In genomic region chr17:53567346-53568101, GRCm38 (mm10) we compare ENCODE assay signal across 8 mouse cellular contexts. TPM values are rescaled to one million over a fixed set of nuclear protein-coding genes. Genes with fewer than 3 reads are reported as not detected.
DNase-seq lines count a peak whose midpoint lies in the region; ATAC-seq and TF ChIP-seq lines count a peak whose summit lies in the region.

No protein-coding gene starts in this region.

- H3K4me1 ChIP-seq in hindbrain, postnatal 0 days (ENCODE audit: insufficient read depth, low read length) = peaks cover 12% of the 10 kb centered on the region
- H3K4me1 ChIP-seq in limb, embryonic 12.5 days (replicated peaks) = peaks cover 21% of the 10 kb centered on the region
- H3K4me1 ChIP-seq in midbrain, embryonic 13.5 days (replicated peaks) = peaks cover 30% of the 10 kb centered on the region

- peak overlapping the region; percentile 86 for H3K4me2 ChIP-seq in hindbrain, postnatal 0 days (ENCODE audit: low read depth, low read length)
- H3K4me2 ChIP-seq in limb, embryonic 12.5 days = peak overlapping the region; percentile 98
- H3K4me2 ChIP-seq in midbrain, embryonic 13.5 days (replicated peaks) = peak overlapping the region; percentile 93

- peak overlapping the region; percentile 90 for H3K4me3 ChIP-seq in hindbrain, postnatal 0 days (ENCODE audit: low read length)
- H3K4me3 ChIP-seq in limb, embryonic 12.5 days (replicated peaks) = peak overlapping the region; percentile 88
- peak overlapping the region; percentile 86 for H3K4me3 ChIP-seq in midbrain, embryonic 13.5 days (replicated peaks)

- peak; percentile 64 for DNase-seq in ZHBTc4 (ENCODE audit: low read depth, low spot score)
- peak; percentile 75 for DNase-seq in cerebellum, adult 9-10 months
- peak; percentile 24 to 26 for DNase-seq in frontal cortex, postnatal 36 days (ENCODE audit: low spot score in 2 of 2)
- peak; percentile 61 for DNase-seq in hindbrain, postnatal 0 days (ENCODE audit: low spot score)
- peak; percentile 69 to 85 for DNase-seq in spleen, postnatal 10 days (ENCODE audit: low spot score in 2 of 2)

- ATAC-seq in hindbrain, postnatal 0 days = peak; percentile 68
- ATAC-seq in limb, embryonic 12.5 days (ENCODE audit: insufficient number of reproducible peaks, insufficient read depth, low FRiP score, low TSS enrichment, low read depth) = peak; percentile 60
- ATAC-seq in midbrain, embryonic 13.5 days = peak; percentile 75
- no peak; the same call in 1 of the 2 replicates for ATAC-seq in granulocyte monocyte progenitor cell, adult 5-6 weeks (replicated peaks; ENCODE audit: poor library complexity, severe bottlenecking)

- under 1% methylated on average over 44 of the region's 67 CpGs for WGBS in hindbrain, postnatal 0 days
- under 1% methylated on average over 54 of the region's 67 CpGs for WGBS in limb, embryonic 12.5 days
- WGBS in midbrain, embryonic 13.5 days = under 1% methylated on average over 65 of the region's 67 CpGs

- H3K27ac ChIP-seq in hindbrain, postnatal 0 days = peak overlapping the region; percentile 97
- H3K27ac ChIP-seq in limb, embryonic 12.5 days = peak overlapping the region; percentile 87
- peak overlapping the region; percentile 97 for H3K27ac ChIP-seq in midbrain, embryonic 13.5 days

- TF ChIP-seq CTCF in hindbrain, postnatal 0 days (IDR thresholded peaks at IDR 0.05; ENCODE audit: low read depth) = peak; percentile 29

- no peaks in the 10 kb centered on the region for H3K9me3 ChIP-seq in hindbrain, postnatal 0 days (ENCODE audit: low read length)
- no peaks in the 10 kb centered on the region for H3K9me3 ChIP-seq in limb, embryonic 12.5 days
- no peaks in the 10 kb centered on the region for H3K9me3 ChIP-seq in midbrain, embryonic 13.5 days

- no peaks in the 10 kb centered on the region for H3K27me3 ChIP-seq in hindbrain, postnatal 0 days (ENCODE audit: insufficient read depth, low read length)
- H3K27me3 ChIP-seq in limb, embryonic 12.5 days = no peaks in the 10 kb centered on the region
- no peaks in the 10 kb centered on the region for H3K27me3 ChIP-seq in midbrain, embryonic 13.5 days

- no peaks in the 10 kb centered on the region for H3K36me3 ChIP-seq in hindbrain, postnatal 0 days (ENCODE audit: insufficient read depth, low read length)
- H3K36me3 ChIP-seq in limb, embryonic 12.5 days = no peaks in the 10 kb centered on the region
- H3K36me3 ChIP-seq in midbrain, embryonic 13.5 days = no peaks in the 10 kb centered on the region

- peak overlapping the region; percentile 92 for H3K9ac ChIP-seq in hindbrain, postnatal 0 days (replicated peaks; ENCODE audit: low read length)
- H3K9ac ChIP-seq in limb, embryonic 12.5 days (replicated peaks) = peak overlapping the region; percentile 95
- H3K9ac ChIP-seq in midbrain, embryonic 13.5 days (replicated peaks) = peak overlapping the region; percentile 94

RNA-seq across cellular contexts. Expression of gene Kat2b, which starts 0.9 kb away (rescaled TPM):
- total RNA-seq in hindbrain, postnatal 0 days (2014; rRNA removed) = 17.5 and 20.6 TPM in 2 replicates
- 4.2 and 4.6 TPM in 2 replicates for polyA plus RNA-seq in hindbrain, postnatal 0 days (2015; fragmentation: Nextera tagmentation; extraction: Ambion mirVana)
- polyA plus RNA-seq in limb, embryonic 12.5 days (2016; fragmentation: Nextera tagmentation; extraction: Ambion mirVana) = 2.3 and 2.7 TPM in 2 replicates
- polyA plus RNA-seq in midbrain, embryonic 13.5 days (2015; fragmentation: Nextera tagmentation; extraction: Ambion mirVana) = 5.0 and 7.6 TPM in 2 replicates
- 35.1 and 51.5 TPM in 2 replicates for total RNA-seq in granulocyte monocyte progenitor cell, adult 5-6 weeks (2014; fragmentation: Nextera tagmentation)
- 30.5 and 35.9 TPM in 2 replicates for total RNA-seq in granulocyte monocyte progenitor cell, adult 5-6 weeks (2017)

RNA-seq across cellular contexts. Expression of gene Pp2d1, which starts 28.3 kb away (rescaled TPM):
- total RNA-seq in hindbrain, postnatal 0 days (2014; rRNA removed) = not detected in 2 replicates
- 0.21 TPM in 2 replicates for polyA plus RNA-seq in hindbrain, postnatal 0 days (2015; fragmentation: Nextera tagmentation; extraction: Ambion mirVana)
- polyA plus RNA-seq in limb, embryonic 12.5 days (2016; fragmentation: Nextera tagmentation; extraction: Ambion mirVana) = 0.26 and 0.33 TPM in 2 replicates
- polyA plus RNA-seq in midbrain, embryonic 13.5 days (2015; fragmentation: Nextera tagmentation; extraction: Ambion mirVana) = 0.42 and 0.63 TPM in 2 replicates
- not detected in 2 replicates for total RNA-seq in granulocyte monocyte progenitor cell, adult 5-6 weeks (2014; fragmentation: Nextera tagmentation)
- total RNA-seq in granulocyte monocyte progenitor cell, adult 5-6 weeks (2017) = not detected in 2 replicates

Comparison
In these comparisons a context has a peak if more than half of its experiments do, and no peak if none do; other contexts are left out.
1. DNase-seq: peak in every context shown above with its lines; median percentile 77 in spleen, postnatal 10 days; 75 in cerebellum, adult 9-10 months; 64 in ZHBTc4; 61 in hindbrain, postnatal 0 days; 25 in frontal cortex, postnatal 36 days.